Mouse (Mus musculus): ENCODE results near the gene Sfn. TPM values are rescaled to one million over a fixed set of nuclear protein-coding genes. Genes with fewer than 3 reads are reported as not detected.

The Sfn gene
- polyA plus RNA-seq, 1 experiment from 2014 or later = 37.6 TPM

DNA sequence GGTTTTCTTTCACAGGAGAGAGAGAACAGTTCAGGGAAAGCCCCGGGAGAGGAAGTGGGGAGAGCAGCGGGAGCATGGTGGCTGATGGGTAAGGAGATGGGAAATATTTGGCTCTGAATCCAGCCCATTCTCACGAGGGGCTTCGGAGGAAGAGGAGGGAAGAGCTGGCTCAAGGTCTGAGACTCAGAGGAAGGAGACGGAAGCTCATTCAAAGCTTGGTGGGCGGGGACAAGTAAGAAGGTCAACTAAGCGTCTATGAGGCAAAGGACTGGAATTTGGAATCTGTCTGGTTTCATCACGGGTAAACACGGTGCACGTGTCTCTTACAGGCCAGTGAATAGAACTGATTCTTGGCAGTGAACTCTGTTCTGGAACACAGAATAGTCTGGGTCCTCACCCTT is 31.9 kb downstream of the Sfn start:
- H3K27ac ChIP-seq (ENCODE audit: low read depth, low read length) = peak overlapping the region; percentile 81
- ATAC-seq = peak; percentile 74

DNA sequence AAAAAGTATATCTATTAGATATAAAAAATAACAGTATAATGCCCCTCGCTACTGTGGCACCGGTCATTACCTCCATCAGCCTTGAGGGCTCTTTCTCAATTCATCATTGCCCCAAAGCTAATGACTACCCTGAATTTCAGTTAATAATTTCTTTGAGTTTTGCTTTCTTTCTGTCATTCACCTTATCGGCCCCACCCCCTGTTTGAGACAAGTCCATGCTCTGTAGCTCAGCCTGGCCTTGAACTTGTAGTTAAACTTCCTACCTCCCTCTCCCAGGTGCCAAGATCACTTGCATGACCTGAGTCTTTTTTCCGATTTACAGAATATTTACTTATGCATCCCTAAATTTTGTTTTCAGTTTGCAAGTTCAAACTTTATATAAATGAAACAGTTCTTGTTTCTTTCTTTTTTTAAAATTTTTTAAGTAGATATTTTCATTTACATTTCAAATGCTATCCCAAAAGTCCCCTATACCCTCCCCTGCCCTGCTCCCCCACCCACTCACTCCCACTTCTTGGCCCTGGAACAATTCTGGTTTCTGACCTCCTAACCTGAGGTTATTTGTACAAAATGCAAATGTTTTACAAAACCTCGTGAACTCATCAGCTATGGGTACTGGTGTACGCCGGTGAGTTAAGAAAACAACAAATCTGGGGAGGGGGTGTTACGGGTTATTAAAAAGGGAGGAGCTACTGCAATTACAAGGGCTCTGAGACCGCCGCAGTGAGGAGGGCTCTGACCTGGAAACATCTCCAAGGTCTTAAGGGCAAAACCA is 32.5 kb downstream of the Sfn start:
- Histone ChIP-seq H3K27me3 (replicated peaks; ENCODE audit: control insufficient read depth, insufficient read depth, low read length) (no peaks in the 10 kb centered on the region), H3K4me3 (ENCODE audit: low read depth, low read length) (no peak overlapping the region), H3K9ac (ENCODE audit: low read depth, low read length) (peak overlapping the region; percentile 27; the same call in 1 of the 2 replicates), H3K9me3 (ENCODE audit: control insufficient read depth) (no peaks in the 10 kb centered on the region), H3K4me2 (replicated peaks; ENCODE audit: low read depth) (peak overlapping the region; percentile 43; the same call in 1 of the 2 replicates), H3K36me3 (ENCODE audit: control insufficient read depth, insufficient read depth) (no peaks in the 10 kb centered on the region), H3K27ac (ENCODE audit: low read depth, low read length) (peak overlapping the region; percentile 81), H3K4me1 (replicated peaks; ENCODE audit: control insufficient read depth, insufficient read depth, low read length) (no peaks in the 10 kb centered on the region)
- 39% methylated on average over 10 of the region's 10 CpGs for WGBS
- no peak for TF ChIP-seq CTCF (IDR thresholded peaks at IDR 0.05; ENCODE audit: low read depth)
- peak; percentile 28 for ATAC-seq

More for the DNA sequence above, 31.9 kb downstream of the Sfn start:
- Histone ChIP-seq H3K27me3 (replicated peaks; ENCODE audit: control insufficient read depth, insufficient read depth, low read length) (no peaks in the 10 kb centered on the region), H3K4me2 (replicated peaks; ENCODE audit: low read depth) (peak overlapping the region; percentile 43; the same call in 1 of the 2 replicates), H3K9ac (ENCODE audit: low read depth, low read length) (peak overlapping the region; percentile 27; the same call in 1 of the 2 replicates), H3K36me3 (ENCODE audit: control insufficient read depth, insufficient read depth) (no peaks in the 10 kb centered on the region), H3K4me3 (ENCODE audit: low read depth, low read length) (no peak overlapping the region), H3K4me1 (replicated peaks; ENCODE audit: control insufficient read depth, insufficient read depth, low read length) (0 out of 2 replicates have a peak, but pooled peaks cover 2% of the 10 kb centered on the region), H3K9me3 (ENCODE audit: control insufficient read depth) (no peaks in the 10 kb centered on the region)
- 20% methylated on average over 10 of the region's 10 CpGs for WGBS
- no peak for TF ChIP-seq CTCF (IDR thresholded peaks at IDR 0.05; ENCODE audit: low read depth)

DNA sequence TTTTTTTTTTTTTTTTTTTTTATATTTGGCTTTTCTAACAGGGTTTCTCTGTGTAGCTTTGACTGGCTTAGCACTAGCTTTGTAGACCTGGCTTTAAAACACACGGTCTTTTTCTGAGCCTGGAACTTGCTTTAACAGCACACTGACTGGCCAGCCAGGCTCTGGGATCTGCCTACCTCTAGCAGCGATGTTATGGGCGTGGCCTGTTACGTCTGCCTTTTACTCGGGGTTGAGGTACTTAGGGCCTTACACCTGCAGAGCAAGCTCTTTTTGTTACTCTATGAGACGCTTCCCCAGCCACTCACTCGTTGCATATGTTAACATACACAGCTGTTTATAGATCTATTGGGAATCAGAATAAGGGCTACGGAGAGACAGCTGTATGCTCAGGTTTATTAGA is 34.7 kb downstream of the Sfn start:
- no peak overlapping the region for H3K4me2 ChIP-seq (replicated peaks; ENCODE audit: low read depth)
- 23% methylated on average over 8 of the region's 8 CpGs for WGBS
- ATAC-seq = no peak

DNA sequence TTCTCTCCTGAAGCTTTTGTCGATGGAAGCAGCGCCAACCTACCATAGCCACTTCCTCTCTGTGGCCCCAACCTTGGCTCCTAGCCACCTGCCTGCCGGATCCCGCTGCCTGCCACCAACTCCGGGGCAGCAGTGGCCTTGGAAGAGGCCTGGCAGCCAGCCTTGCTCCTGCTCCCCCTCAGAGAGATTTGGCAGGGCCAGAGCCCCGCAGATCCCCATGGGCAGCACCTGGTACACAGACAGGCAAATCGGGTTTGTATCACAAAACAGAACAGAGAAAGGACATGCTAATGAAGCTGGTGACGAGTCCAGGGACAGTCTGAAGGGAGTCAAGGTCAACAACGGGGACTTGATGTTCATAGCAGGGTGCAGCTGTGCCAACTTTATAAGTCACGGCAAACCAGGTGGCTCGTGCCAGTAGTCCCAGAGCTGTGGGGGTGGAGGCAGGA is 38.8 kb downstream of the Sfn start:
- Histone ChIP-seq H3K9ac (ENCODE audit: low read depth, low read length) (no peak overlapping the region), H3K9me3 (ENCODE audit: control insufficient read depth) (no peaks in the 10 kb centered on the region), H3K27me3 (replicated peaks; ENCODE audit: control insufficient read depth, insufficient read depth, low read length) (no peaks in the 10 kb centered on the region), H3K4me2 (replicated peaks; ENCODE audit: low read depth) (no peak overlapping the region), H3K4me1 (replicated peaks; ENCODE audit: control insufficient read depth, insufficient read depth, low read length) (no peaks in the 10 kb centered on the region), H3K4me3 (ENCODE audit: low read depth, low read length) (no peak overlapping the region), H3K27ac (ENCODE audit: low read depth, low read length) (no peak overlapping the region), H3K36me3 (ENCODE audit: control insufficient read depth, insufficient read depth) (no peaks in the 10 kb centered on the region)
- 67% methylated on average over 11 of the region's 11 CpGs for WGBS
- TF ChIP-seq CTCF (IDR thresholded peaks at IDR 0.05; ENCODE audit: low read depth) = no peak
- no peak for ATAC-seq

More for the DNA sequence above, 34.7 kb downstream of the Sfn start:
- no peaks in the 10 kb centered on the region for H3K27me3 ChIP-seq (replicated peaks; ENCODE audit: control insufficient read depth, insufficient read depth, low read length)
- no peak overlapping the region for H3K4me3 ChIP-seq (ENCODE audit: low read depth, low read length)
- H3K9ac ChIP-seq (ENCODE audit: low read depth, low read length) = no peak overlapping the region
- no peak overlapping the region for H3K27ac ChIP-seq (ENCODE audit: low read depth, low read length)
- no peaks in the 10 kb centered on the region for H3K4me1 ChIP-seq (replicated peaks; ENCODE audit: control insufficient read depth, insufficient read depth, low read length)
- no peaks in the 10 kb centered on the region for H3K9me3 ChIP-seq (ENCODE audit: control insufficient read depth)
- TF ChIP-seq CTCF (IDR thresholded peaks at IDR 0.05; ENCODE audit: low read depth) = no peak
- no peaks in the 10 kb centered on the region for H3K36me3 ChIP-seq (ENCODE audit: control insufficient read depth, insufficient read depth)

DNA sequence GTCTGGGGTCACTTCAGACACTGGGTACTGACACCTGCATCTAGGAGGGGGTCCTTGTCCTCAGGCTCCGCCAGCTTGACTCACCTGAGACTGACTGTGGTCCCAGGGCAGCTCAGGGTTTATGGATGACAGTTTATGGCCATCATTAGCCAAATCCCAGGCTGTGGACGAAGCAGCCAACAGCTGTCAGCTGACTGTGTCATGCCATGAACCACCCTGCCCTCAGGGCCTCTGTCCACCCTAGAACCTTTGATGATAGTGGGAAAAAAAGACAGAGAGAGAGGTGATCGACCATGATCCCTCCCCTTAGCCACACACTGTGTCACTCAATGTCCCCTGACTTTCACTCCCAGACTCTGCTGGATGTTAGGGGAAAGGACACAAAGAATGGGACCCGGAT is 40.3 kb downstream of the Sfn start:
- TF ChIP-seq CTCF (IDR thresholded peaks at IDR 0.05; ENCODE audit: low read depth) = no peak
- peak; percentile 64 for ATAC-seq
- H3K4me3 ChIP-seq (ENCODE audit: low read depth, low read length) = no peak overlapping the region
- H3K36me3 ChIP-seq (ENCODE audit: control insufficient read depth, insufficient read depth) = no peaks in the 10 kb centered on the region
- no peaks in the 10 kb centered on the region for H3K9me3 ChIP-seq (ENCODE audit: control insufficient read depth)
- no peak overlapping the region for H3K9ac ChIP-seq (ENCODE audit: low read depth, low read length)
- WGBS = 41% methylated on average over 4 of the region's 4 CpGs
- H3K27ac ChIP-seq (ENCODE audit: low read depth, low read length) = peak overlapping the region; percentile 46; the same call in 1 of the 2 replicates
- no peaks in the 10 kb centered on the region for H3K4me1 ChIP-seq (replicated peaks; ENCODE audit: control insufficient read depth, insufficient read depth, low read length)
- H3K27me3 ChIP-seq (replicated peaks; ENCODE audit: control insufficient read depth, insufficient read depth, low read length) = no peaks in the 10 kb centered on the region
- no peak overlapping the region for H3K4me2 ChIP-seq (replicated peaks; ENCODE audit: low read depth)

DNA sequence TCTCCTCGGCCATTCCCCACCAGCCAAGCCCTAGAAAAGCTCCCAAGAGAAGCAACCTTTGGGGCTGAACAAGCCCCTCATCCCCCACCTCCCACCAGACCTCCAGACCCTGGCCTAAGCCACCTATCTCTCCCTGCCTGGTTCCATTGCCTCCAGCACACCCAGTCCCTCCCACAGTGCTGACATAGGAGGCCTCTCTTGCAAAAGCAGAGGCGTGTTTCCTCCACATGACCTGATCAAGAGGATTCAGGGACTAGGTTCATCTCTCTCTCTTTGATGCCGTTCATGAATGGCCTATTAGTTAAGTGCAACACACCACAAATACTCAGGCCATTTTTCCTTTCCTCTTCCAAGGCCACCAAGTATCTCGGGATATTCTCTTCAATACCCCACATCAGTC is 42.1 kb downstream of the Sfn start:
- H3K9ac ChIP-seq (ENCODE audit: low read depth, low read length) = no peak overlapping the region
- H3K4me3 ChIP-seq (ENCODE audit: low read depth, low read length) = no peak overlapping the region
- no peaks in the 10 kb centered on the region for H3K36me3 ChIP-seq (ENCODE audit: control insufficient read depth, insufficient read depth)
- ATAC-seq = no peak
- H3K27me3 ChIP-seq (replicated peaks; ENCODE audit: control insufficient read depth, insufficient read depth, low read length) = no peaks in the 10 kb centered on the region
- 54% methylated on average over 4 of the region's 4 CpGs for WGBS
- H3K9me3 ChIP-seq (ENCODE audit: control insufficient read depth) = no peaks in the 10 kb centered on the region
- no peaks in the 10 kb centered on the region for H3K4me1 ChIP-seq (replicated peaks; ENCODE audit: control insufficient read depth, insufficient read depth, low read length)
- TF ChIP-seq CTCF (IDR thresholded peaks at IDR 0.05; ENCODE audit: low read depth) = no peak
- peak overlapping the region; percentile 24; the same call in 1 of the 2 replicates for H3K27ac ChIP-seq (ENCODE audit: low read depth, low read length)
- no peak overlapping the region for H3K4me2 ChIP-seq (replicated peaks; ENCODE audit: low read depth)

Data from intestine, postnatal 0 days (tissue).